Mouse (Mus musculus) frontal cortex, adult (tissue): ENCODE results near the gene Farsb.
"Not testable (repeated sequence)": the region's sequence is repeated elsewhere in the genome, so short reads cannot be mapped to it uniquely, and the experiment has no call there.

Experiments used
- ATAC-seq: cut with Nextera tagmentation; 2 replicates; pipeline ENCODE4 v1.9.2; 2017; ENCODE audit warnings: mild to moderate bottlenecking, moderate library complexity, mixed read lengths; ENCODE audit not compliant: low TSS enrichment

Farsb gene

GRCm38 (mm10) chr1:78488752-78489492, at the start of gene Farsb:
Gene Farsb, minus strand, starts transcription at chr1:78488897.
- ATAC-seq: peak; percentile 98

- peak; percentile 25 for ATAC-seq
These were observed 49.7 kb upstream of the Farsb start for GRCm38 (mm10) chr1:78538396-78538795.

- peak; percentile 93 for ATAC-seq
These were observed 48.9 kb upstream of the Farsb start for GRCm38 (mm10) chr1:78537494-78538010.

DNA sequence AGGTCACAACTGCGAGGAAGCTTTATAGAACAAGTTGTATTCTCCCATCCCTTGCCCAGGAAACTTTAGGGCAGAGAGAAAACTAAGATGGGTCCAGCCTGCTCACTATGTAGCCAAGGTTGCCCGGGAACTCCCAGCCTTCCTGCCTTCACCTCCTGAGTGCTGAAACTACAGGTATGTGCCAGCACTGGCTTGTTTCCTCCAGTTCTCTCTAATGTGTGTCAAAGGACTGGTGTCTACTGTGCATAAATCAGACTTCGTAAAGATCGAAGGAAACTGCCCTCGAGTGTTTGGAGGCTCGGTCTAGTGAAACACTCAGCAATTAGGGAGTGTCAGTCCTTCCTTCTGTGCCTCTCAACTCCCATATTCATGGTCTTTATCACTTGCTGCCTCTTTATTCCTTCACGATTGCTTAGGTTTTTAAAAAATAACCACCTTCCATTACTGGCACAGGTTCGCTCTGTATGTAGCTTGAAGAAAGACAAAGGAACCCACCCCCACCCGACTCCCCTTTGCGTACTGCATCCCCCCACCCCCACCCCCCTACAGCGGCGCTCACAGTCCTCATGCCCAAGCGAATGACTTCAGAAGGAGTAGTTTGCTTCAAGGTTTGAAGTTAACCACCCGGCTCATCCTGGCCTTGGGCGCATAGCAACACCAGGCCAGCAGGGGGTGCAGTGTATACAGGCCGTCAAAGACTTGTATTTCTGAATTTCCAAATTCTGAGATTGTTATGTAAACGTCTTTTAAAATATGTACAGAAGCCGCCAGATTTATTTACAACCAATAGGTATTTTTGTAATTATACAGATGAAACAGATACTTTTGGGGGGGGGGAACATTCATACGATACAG, 47.8 kb upstream of the Farsb start:
- ATAC-seq: peak; percentile 58

DNA sequence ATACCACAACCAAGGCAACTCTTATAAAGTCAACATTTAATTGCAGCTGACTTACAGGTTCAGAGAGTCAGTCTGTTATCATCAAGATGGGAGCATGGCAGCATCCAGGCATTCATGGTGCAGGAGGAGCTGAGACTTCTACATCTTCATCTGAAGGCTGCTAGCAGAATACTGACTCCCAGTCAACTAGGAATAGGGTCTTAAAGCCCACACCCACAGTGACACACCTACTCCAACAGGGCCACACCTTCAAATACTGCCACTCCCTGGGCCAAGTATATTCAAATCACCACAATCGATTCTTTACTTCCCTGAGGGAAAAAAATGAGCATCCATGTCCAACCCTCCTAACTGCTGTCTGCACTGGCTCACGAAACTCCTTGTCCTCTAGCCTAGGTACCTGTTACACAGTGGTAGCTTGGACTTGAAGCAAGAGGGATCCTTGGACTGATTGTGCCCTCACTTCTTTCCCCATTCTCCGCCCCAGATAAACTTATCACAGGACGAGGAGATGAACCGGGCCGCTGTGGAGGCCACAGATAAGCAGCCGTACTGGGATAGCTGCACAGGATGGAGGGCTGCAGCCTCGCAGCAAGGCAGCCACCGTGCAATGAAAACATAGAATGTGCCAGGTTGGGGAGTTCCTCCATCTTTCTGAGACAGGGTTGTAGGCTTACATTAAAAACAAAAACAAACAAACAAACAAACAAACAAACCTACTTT, 45.9 kb upstream of the Farsb start:
- no peak for ATAC-seq

DNA sequence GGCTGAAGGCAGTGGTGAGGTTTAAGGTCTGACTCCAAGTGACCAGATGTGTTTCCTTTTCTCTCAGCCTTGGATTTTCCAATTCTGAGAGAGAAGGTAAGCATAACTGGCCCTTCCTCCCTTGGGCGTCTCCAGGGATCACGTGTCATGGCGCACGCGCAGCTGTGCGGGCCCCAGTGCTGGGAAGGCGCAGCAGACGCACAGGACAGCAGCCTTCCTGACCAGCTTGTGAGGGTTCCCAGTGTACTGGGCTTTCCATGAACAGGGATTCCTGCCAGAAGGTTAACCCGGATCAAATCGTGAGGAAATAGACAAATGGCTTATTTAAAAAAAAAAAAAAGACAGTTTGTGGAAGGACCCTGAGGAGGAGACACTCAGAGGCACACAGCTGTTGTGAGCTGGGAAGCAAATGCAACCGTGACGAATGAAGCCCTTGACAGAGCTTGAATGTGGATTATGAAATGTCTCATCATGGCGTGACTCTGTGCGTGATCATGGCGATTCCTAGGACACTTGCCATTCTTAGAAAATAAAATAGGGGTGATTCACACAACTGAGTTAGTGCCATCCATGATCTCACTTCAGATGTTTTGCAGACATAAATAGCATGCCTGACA, 43.6 kb upstream of the Farsb start:
- no peak for ATAC-seq

- peak; percentile 45; the same call in 1 of the 2 replicates for ATAC-seq
These were observed 42.0 kb upstream of the Farsb start for GRCm38 (mm10) chr1:78530500-78531215.

DNA sequence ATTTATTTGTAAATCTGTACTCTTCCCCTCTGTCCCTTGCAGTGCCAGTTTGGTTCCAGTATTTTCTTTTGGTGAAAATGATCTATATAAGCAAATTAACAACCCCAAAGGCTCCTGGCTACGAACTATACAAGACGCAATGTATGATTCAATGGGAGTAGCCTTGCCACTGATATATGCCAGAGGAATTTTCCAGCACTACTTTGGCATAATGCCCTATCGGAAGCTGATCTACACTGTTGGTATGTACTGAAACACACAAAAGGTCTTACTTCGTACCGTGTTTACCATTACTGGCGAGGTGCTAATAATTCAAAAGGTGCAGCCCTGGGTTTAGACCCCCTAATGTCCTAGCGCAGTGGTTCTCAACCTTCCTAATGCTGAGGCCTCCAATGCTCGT, 40.3 kb upstream of the Farsb start:
- ATAC-seq: no peak

DNA sequence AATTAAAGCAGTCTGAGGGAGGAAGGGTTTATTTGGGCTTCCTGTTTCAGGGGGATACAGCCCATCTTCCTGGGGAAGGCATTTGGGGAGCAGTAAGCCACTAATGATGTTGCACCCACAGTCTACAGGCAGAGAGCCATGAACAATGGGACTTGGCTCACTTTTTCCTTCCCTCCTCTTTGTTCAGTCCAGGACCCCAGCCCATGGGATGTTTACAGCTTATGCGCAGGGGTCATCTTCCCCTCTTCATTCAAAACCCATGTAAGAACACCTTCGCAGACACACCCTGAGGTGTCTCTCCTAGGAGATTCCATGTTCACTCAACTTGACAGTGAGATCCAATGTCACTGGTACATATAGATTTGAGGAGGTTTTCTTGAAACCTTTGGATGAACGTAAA, 39.7 kb upstream of the Farsb start:
- no peak for ATAC-seq

DNA sequence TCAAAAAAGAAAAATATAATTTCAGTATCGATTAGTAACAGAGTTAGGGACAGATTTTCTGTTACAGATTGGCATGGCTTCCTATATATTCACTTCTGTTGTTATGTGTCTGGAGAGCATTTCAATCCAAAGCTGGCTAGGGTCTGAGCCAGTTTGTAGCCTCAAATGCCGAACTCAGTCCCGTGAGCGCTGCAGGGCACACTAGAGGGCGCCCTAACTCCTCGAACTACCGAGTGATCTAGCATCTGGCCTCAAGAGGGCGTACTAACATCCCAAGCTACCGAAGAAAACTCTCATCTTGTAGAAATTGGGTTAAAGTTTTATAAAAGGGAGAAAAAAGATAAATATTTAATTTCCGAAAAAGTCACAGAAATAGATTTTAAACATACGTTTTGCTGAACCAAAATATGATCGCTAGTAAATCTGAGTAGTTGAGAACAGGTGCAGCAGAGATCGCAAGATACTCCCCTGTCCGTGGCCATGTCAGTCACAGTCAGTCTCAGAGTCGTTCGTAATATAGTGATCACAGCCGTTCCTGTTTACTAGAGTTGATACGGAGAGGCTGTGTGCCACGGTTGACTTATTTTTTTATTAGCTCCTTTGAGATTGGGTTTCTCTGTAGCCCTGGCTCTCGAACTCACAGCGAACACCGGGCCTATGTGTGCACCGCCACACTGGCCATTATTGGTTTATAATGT, 36.6 kb upstream of the Farsb start:
- ATAC-seq: peak; percentile 88

- peak; percentile 59; the same call in 1 of the 2 replicates for ATAC-seq
These were observed 30.2 kb upstream of the Farsb start for GRCm38 (mm10) chr1:78518907-78519306.

- no peak for ATAC-seq
These were observed 24.1 kb upstream of the Farsb start for GRCm38 (mm10) chr1:78512756-78513155.

GRCm38 (mm10) chr1:78511621-78512160, 23.0 kb upstream of the Farsb start, which contains the start of gene BC035947:
Gene BC035947, minus strand, starts transcription at chr1:78512158.
- no peak for ATAC-seq

GRCm38 (mm10) chr1:78510862-78511261, 22.2 kb upstream of the Farsb start, which contains the start of gene Mogat1:
Gene Mogat1, plus strand, starts transcription at chr1:78510991.
- no peak for ATAC-seq

GRCm38 (mm10) chr1:78507137-78507536, 18.4 kb upstream of the Farsb start:
- ATAC-seq: no peak

DNA sequence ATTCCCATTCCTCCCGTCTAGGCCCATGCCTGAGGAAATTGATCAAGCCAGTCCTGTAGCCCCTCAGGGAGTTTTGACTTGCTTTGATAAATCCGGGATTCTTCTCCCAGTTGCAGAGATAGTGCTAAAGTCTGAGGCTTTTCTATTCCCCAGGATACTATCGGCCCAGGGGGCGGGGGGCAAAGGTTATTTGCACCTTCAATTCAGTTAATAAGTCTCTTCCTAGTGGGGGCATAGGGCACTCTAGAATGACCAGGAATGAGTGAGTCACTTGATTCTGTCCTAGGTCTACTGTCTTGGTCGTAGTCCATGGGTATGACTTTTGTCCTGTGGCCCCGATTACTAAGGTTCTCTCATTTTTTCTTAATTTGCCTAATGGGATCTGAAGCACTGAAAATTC, 13.8 kb upstream of the Farsb start:
- ATAC-seq: no peak

GRCm38 (mm10) chr1:78501856-78502255, 13.2 kb upstream of the Farsb start:
- not testable (repeated sequence) for ATAC-seq

DNA sequence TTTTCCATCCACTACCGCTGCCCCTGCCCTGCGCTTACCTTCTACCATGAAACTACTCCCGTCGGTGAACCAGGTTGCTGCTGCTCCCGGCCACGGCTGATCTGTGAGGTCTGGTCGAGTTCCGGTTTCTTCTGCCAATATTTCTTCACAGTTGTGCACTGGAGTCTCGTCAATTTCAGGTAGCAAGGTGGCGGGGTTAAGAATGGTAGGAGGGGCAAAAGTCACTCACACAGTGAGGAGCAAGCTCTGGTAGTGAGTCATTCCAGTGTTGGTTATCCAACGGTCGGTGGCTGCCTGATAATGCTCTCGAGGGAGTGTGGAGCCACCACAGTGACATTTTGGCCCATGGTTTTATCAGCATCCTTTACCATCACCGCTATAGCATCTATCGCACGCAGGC, 12.3 kb upstream of the Farsb start:
- no peak for ATAC-seq

DNA sequence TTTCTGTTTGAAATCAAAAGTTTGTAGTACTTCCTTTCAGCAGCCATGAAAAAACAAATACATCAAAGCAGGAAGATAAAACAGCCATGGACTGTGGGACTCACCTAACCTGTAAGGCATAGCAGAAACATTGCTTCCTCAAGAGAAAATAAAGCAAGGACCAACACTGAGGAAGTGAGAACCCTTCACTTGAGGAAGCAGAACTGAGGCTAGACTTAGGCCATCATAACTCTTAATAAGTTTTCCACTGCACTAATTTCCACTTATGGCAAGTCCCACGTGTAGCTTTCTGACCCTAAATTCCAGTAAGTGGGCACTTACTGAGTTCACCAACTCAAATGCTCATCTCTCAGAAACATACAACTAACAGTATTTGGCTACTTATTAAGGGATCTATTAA, 1.4 kb upstream of the Farsb start:
- no peak for ATAC-seq

DNA sequence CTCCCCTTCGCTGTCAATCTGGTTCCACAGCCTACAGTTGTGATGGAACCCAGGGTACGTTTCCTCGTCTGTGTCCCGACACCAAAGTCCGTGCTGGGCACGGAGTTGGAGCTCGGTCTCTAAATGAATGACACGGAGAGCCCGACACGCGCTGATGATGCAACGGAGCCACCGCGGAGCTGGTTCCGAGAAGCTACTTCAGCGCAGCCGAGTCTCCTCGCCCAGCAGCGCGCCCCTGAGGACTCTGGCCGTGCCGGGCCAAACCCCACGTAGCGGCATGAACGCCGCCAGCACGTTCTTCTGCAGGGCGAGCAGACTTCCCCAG, 308 bp downstream of the Farsb start:
- peak; percentile 75 for ATAC-seq
